Mouse (Mus musculus): ENCODE data around the gene Nkx3-2.

Gene Nkx3-2

DNA sequence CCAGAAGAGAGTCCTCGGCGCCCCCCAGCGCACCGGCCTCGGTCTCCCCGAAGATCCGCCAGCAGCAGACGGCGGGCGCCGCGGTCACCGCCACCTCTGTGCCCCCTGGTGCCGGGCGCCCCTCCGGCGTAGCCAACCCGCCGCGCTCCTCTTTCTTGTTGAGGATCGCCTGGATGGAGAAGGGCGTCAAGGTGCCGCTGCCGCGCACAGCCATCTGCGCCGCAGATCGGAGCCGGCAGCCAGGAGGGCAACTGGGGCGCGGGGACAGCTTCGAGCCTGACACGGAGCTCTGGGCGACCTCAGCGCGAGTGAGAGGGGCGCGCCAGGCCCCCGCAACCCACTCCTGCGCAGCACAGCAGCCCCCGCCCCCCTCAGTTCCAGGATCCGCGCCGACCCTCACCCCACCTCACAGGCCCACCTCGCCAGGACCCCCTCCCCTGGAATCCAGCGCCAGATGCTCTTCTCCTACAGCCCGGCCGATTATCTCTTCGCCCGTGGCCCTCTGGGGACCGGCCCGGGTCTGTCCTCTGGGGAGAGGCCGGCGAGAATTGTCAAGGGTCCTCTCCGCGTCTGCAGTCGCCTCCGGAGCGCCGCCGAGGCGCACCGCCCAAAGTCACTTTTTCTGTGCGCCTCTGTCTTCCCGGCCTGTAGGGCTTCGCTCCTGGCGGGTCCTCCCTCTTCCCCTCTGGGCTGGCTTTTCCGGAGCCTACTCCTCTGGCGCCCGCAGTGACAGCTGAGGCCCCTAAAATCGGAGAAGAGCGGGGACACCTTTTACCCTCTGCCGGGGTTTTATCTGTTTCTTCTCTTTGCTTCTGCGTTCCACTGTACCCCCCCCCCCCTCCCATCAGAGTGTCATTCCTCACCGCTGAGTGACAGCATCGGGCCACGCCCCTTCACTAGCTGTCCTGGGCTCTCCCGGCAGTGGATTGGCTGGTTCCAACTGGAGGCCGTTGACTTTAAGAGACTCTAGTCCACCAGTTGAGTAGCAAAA, at the start of gene Nkx3-2:
Gene Nkx3-2 (minus strand): TSS at position 771 of the 991 bp plus-strand sequence.
- no peak for DNase-seq (ENCODE audit: low spot score)

DNA sequence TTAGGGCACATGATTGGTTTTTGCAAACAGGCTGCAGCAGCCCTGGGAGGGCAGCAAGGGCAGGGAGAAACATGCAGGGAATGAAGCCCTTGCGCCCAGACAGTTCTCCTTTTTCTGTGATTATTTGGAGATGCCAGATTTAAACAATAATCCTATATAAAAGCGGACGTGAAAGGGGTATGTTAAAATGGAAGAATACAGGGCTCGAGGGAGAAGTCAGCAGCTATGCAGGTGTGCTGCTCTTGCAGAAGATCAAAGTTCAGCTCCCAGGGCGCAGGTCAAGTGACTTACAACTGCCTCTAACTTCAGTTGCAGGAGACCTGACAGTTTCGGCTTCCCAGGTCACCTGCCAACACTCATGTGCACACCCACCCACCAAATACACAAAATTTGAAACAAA, 48.2 kb upstream of the Nkx3-2 start:
- no peak for DNase-seq (ENCODE audit: low spot score)

GRCm38 (mm10) chr5:41811279-41811678, 47.0 kb upstream of the Nkx3-2 start:
- no peak for DNase-seq (ENCODE audit: low spot score)

DNA sequence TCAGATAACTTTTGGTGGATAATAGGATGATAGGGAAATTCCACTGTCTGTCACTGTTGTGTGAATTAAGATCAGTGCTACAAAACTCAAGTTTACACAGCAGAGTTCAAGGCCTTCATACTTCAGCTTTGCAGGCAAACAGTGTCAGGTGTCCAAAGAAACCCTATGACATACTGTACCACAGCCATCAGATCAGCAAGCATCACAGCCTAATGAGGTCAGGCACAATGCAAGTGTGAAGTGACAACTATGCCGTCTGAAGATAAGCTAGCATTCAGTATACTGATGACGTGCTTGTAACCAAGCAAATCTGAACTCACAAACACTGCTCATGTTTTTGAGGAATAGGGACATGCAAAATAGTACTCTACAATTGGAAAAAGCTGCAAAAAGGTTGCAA, 43.1 kb upstream of the Nkx3-2 start:
- DNase-seq (ENCODE audit: low spot score), result no peak

GRCm38 (mm10) chr5:41806176-41806575, 41.9 kb upstream of the Nkx3-2 start:
- DNase-seq (ENCODE audit: low spot score), result no peak

DNA sequence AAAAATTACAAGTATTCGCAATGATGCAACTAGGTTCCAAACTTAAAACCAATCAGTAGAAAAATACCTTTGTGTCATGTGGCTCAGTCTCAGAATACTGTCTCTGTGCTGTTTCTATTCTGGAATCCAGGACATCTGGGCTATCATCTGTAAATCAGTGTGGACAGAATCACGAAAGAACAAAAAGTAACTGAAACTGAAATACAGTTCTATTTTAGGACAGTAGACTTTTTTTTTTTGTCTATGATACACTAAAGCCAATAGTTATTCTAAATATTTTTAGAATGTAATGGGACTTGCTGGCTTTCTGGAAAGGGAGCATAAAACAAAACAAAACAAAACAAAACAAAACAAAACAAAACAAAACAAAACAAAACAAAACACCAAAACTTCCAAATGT, 40.8 kb upstream of the Nkx3-2 start:
- DNase-seq (ENCODE audit: low spot score), result no peak

DNA sequence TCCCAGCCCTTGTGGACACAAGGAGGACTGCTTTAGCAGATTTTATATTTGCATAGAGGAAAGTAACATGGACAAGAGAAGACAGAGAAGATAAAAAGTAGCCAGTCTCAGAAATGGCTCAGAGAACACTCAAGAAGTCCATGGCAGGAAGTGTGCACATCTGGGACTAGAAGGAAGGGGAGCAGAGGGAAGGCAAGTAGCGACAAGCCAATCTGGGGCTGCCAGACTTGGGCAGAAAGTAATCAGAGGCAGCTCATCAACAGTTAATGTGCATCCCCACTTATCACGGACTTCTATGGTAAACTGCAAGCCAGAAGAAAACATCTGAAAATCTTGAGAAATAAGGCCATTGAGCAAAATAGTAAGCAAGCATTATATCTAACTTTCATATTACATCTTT, 40.3 kb upstream of the Nkx3-2 start:
- DNase-seq (ENCODE audit: low spot score), result no peak

DNA sequence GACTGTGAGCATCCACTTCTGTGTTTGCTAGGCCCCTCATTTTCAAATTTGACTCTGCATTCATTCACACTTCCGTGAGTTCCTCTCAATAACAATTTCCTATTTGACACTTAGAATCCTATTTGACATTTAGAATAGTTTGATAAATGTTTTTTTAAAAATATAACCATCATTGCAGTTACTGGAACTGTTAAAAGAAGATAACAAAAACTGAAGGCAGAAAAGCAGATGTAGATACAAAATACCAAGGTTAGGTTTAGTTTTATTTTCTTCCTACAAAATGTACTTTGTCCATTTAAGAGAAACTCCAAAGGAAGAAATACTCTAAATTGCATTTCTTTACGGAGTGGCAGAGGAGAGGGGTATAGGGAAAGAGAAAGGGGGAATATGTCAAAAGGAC, 37.3 kb upstream of the Nkx3-2 start:
- no peak for DNase-seq (ENCODE audit: low spot score)

DNA sequence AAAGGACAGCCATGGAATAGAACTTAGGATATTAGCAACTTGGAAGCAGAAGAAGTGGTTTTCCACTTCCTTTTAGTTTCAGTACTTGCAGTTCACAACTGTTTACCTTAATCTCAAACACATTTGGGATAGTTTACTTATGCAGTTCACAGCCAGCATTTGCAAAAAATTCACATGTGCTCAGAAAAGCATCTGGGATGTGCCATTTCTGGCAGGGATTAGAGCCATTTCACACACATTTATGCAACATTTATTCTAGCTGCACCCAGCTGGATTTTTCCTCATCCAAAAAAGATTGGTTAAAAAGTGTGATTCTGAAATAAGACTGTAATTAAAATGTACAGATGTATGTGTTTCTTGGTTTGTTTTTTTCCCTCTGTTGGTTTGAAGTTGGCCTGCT, 30.1 kb upstream of the Nkx3-2 start:
- no peak for DNase-seq (ENCODE audit: low spot score)

DNA sequence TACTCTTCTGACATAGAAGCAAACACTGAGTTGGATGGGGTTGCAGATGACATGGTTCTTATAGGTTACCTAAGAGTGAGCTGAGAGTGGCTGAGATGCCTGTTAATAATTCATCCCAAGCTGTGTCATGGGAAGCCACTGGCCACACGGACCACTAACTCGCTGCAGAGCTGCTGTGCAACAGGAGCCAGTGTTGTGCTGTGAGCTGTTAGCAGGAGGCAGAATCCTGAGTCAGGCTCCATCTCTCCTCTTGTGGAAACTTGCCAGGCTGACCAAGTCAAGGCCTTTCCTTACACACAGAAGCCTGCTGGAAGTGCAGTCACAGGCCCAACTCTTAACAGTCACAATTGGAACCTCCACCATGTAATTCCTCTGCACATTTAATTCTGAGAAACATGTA, 26.2 kb upstream of the Nkx3-2 start:
- DNase-seq (ENCODE audit: low spot score), result no peak

- DNase-seq (ENCODE audit: low spot score), result no peak
These were observed 24.6 kb upstream of the Nkx3-2 start for GRCm38 (mm10) chr5:41788877-41789276.

DNA sequence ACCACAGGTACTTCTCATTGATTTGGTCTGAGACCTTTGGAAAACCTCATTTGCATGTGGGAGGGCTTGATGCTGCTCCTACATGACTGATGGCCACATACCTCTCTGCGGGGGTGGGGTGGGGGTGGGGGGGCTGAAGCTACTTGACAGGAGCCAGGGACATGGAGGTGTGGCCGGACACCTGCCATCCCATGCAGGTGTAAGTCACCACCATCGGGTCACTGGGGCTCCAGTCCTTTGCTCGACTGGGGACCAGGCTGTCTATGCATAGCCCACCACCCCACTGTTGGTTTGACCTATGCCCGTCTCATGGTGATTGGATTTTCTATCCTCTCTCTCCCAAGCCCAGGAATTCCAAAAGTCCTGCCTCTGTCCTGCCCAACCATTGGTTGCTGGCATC, 17.6 kb upstream of the Nkx3-2 start:
- no peak for DNase-seq (ENCODE audit: low spot score)

GRCm38 (mm10) chr5:41780026-41780425, 15.7 kb upstream of the Nkx3-2 start:
- no peak for DNase-seq (ENCODE audit: low spot score)

GRCm38 (mm10) chr5:41775728-41776127, 11.4 kb upstream of the Nkx3-2 start:
- no peak for DNase-seq (ENCODE audit: low spot score)

DNA sequence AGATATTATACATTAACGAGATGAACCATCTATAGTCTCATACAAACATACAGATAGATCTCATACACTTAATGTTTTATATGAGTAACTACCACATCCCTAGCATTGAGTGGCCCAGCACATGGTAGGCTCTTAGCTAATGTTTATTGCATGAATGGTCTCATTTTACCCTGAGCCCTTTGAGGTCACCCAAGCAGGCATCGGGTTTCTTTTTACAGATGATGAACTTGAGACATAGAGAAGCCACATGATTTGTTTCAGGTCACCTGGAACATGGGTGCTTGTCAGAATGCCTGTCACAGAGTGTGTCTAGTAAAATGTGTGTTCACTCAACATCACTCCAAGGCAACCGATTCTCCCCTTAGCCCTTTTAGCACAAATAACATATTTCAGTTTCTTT, 11.0 kb upstream of the Nkx3-2 start:
- no peak for DNase-seq (ENCODE audit: low spot score)

DNA sequence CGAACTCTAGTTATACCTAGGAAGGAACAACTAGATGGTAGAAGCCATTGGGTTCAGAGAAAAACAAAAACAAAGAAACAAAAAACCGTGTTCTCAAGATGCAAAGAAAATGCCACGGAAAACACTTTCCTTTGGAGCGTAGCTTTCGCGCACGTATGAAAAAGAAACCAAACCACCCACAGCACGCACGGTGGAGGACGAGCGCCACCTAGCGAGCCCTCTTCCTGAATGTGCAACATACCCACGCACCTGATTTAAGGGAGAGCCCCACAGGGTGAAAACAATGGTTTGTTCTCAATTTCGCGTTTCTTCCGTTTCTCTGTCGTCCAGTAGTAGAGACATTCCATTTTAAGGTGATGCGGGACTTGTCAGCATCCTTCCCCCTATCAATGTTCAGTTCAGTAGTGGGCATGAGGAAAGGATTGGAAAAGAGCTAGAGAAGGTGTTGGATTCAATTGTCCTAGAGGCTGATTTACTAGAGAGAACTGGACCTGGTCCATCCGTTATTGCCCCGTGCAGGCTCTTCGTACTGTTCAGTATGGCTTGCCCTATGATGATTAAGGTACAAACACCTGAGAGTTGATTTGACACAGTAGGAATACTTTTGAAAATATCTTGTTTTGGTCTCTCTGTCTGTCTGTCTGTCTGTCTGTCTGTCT, 4.2 kb upstream of the Nkx3-2 start:
- peak; percentile 63 for DNase-seq (ENCODE audit: low spot score)

DNA sequence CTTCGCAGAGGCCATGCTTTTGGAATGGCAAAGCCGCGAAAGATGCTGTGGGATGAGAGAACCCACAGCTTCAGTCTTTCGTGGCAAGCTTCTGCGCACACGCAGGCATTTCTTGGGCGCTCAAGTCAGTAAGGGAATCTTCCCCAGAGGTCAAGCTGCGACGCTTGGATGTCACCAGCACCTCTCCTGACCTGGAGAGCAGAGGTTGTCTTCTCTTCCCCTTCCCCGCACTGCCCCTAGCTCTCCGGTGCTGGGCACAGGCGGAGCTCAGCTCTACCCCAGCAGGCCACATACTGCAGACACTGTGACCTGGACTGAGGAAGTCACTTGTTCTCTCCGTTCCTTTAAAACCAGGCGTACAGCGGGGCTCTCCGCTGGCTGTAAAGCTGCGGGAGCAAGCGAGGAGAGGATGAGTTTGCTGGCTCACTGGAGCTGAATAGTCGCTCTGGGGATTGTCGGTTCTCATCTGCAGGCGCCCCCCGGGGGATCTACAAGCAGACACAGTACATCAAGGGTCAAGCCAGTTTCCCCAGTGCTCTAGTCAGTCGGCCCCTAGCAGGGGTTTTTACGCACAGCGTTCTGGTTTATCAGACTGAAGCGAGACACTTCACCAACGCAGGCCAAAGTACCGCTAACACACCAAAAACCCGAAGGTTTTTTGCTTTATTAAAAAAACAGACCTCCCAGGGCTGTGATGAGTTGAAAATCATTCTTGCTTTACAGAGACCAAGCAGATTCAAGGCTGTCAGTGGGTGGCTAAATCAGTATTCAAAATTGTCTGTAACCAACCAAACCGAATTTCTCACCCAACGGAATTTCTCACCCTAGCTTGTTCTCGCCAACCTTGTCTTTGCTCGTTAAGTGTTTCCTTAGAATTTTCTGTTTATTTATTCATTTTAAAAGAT, 3.2 kb upstream of the Nkx3-2 start:
- no peak for DNase-seq (ENCODE audit: low spot score)

GRCm38 (mm10) chr5:41766406-41767010, 2.2 kb upstream of the Nkx3-2 start:
- no peak for DNase-seq (ENCODE audit: low spot score)

GRCm38 (mm10) chr5:41765626-41766405, 1.5 kb upstream of the Nkx3-2 start:
- DNase-seq (ENCODE audit: low spot score), result no peak

DNA sequence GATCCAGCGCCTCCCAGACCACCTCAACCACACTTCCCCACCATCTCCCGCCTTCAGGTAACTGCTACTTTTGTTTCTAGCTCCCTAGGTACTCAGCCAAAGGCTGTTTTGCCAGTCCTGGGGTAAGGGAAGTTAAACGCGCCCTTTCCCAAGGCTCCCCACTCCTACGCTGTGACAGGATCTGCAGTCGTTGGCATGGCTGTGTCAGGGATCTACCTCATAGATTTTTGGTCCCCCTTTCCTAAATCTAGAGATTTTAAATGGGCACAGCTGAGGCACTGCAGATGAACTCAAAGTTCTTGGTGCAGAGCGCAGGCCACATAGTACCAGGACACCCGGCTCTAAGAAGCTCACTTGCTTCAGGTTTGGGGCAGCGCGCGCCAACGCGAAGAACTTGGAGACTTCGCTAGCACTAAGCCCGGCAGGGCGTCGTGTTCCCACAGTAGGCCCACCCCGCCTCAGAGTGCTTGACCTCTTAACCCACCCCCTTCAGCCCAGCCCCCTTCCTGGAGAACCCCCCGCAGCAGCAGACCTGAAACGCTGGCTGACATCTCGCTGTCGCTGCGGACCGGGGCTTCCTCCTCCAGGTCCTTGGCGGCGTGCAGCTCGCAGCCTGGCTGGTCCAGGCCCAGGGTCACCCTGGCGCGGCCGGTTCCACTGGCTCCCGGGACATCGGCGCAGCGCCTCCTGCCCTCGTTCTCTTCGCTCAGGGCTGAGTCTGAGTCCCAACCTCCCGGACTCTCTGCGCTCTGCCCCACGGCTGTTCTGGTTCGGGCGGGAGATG, 1.2 kb downstream of the Nkx3-2 start:
- DNase-seq (ENCODE audit: low spot score), result no peak
